Mouse (Mus musculus): Measurements from ENCODE around the gene Khnyn. TPM values are rescaled to one million over a fixed set of nuclear protein-coding genes. Genes with fewer than 3 reads are reported as not detected.

Khnyn gene
- polyA plus RNA-seq, 1 experiment, result 30.3 TPM

GRCm38 (mm10) chr14:55886571-55887382, 2.0 kb downstream of the Khnyn start:
- H3K4me1 ChIP-seq (ENCODE audit: control insufficient read depth, insufficient read depth, insufficient read length), result peaks cover 14% of the 10 kb centered on the region

DNA sequence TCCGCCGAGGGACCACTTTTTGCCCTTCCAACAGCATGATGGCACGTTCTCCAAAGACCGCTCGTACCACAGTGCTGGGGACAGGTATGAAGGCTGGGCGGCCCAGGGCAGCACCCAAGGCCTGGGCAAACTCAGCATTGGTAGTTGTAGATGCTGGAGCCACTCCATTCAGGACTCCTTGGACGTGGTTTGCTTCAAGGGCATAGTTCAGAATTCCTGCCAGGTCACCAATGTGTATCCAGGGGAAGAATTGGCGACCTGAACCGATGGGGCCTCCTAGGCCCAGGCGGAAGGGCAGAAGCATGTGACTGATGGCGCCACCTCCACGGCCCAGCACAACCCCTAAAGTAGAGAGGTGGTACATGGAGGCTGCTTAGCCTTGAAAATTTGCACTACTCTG, 12.9 kb downstream of the Khnyn start:
- no peak for DNase-seq (ENCODE audit: low read depth in 1 of 2, low spot score in 2 of 2)
- H3K27ac ChIP-seq (ENCODE audit: insufficient read depth, low read length), result no peak overlapping the region
- peaks cover 29% of the 10 kb centered on the region for H3K36me3 ChIP-seq (ENCODE audit: control insufficient read depth, insufficient read depth, low read length)
- WGBS, result 92% methylated on average over 12 of the region's 12 CpGs
- TF ChIP-seq POLR2A (IDR thresholded peaks at IDR 0.05; ENCODE audit: low read depth, low read length), result no peak
- no peak for TF ChIP-seq CTCF (IDR thresholded peaks at IDR 0.05; ENCODE audit: extremely low read depth, insufficient read depth, insufficient read length, insufficient replicate concordance)
- H3K27me3 ChIP-seq (ENCODE audit: control insufficient read depth, insufficient read depth, low read length), result no peaks in the 10 kb centered on the region
- peaks cover 5% of the 10 kb centered on the region; the same call in 1 of the 2 replicates for H3K4me1 ChIP-seq (ENCODE audit: control insufficient read depth, insufficient read depth, insufficient read length)
- H3K4me3 ChIP-seq (ENCODE audit: extremely low read depth, insufficient read depth, insufficient read length), result no peak overlapping the region

More at GRCm38 (mm10) chr14:55886571-55887382, 2.0 kb downstream of the Khnyn start:
- peak overlapping the region; percentile 67 for H3K27ac ChIP-seq (ENCODE audit: insufficient read depth, low read length)
- H3K4me3 ChIP-seq (ENCODE audit: extremely low read depth, insufficient read depth, insufficient read length), result peak overlapping the region; percentile 3; the same call in 1 of the 2 replicates
- WGBS, result 84% methylated on average over 24 of the region's 24 CpGs
- H3K36me3 ChIP-seq (ENCODE audit: control insufficient read depth, insufficient read depth, low read length), result peaks cover 33% of the 10 kb centered on the region
- no peaks in the 10 kb centered on the region for H3K27me3 ChIP-seq (ENCODE audit: control insufficient read depth, insufficient read depth, low read length)
- no peak for TF ChIP-seq POLR2A (IDR thresholded peaks at IDR 0.05; ENCODE audit: low read depth, low read length)
- no peak for TF ChIP-seq CTCF (IDR thresholded peaks at IDR 0.05; ENCODE audit: extremely low read depth, insufficient read depth, insufficient read length, insufficient replicate concordance)
- no peak for DNase-seq (ENCODE audit: low read depth in 1 of 2, low spot score in 2 of 2)

DNA sequence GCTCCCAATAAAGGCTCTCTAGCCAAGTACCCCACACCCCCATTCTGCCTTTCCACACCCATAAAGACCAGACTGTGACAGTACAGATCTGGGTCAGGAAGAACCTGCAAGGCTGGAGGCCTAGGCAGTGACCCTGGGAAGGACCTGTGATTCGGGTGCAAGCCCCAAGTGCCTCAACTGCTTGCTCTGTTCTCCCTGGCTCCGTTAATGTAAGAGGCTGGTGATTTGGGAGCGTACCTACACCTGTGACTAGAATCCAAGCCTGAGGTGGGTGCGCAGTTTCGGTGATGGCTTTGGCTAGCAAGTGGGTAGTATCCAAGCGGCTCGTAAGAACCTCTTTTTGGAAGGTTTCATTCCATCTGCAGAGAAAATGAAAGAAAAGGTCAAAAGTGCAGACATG, 14.2 kb downstream of the Khnyn start:
- TF ChIP-seq CTCF (IDR thresholded peaks at IDR 0.05; ENCODE audit: extremely low read depth, insufficient read depth, insufficient read length, insufficient replicate concordance) (no peak), POLR2A (IDR thresholded peaks at IDR 0.05; ENCODE audit: low read depth, low read length) (no peak)
- no peak for DNase-seq (ENCODE audit: low read depth in 1 of 2, low spot score in 2 of 2)
- no peak overlapping the region for H3K4me3 ChIP-seq (ENCODE audit: extremely low read depth, insufficient read depth, insufficient read length)
- no peaks in the 10 kb centered on the region for H3K27me3 ChIP-seq (ENCODE audit: control insufficient read depth, insufficient read depth, low read length)
- WGBS, result 90% methylated on average over 7 of the region's 7 CpGs
- H3K27ac ChIP-seq (ENCODE audit: insufficient read depth, low read length), result no peak overlapping the region
- peaks cover 5% of the 10 kb centered on the region; the same call in 1 of the 2 replicates for H3K4me1 ChIP-seq (ENCODE audit: control insufficient read depth, insufficient read depth, insufficient read length)
- H3K36me3 ChIP-seq (ENCODE audit: control insufficient read depth, insufficient read depth, low read length), result peaks cover 23% of the 10 kb centered on the region

DNA sequence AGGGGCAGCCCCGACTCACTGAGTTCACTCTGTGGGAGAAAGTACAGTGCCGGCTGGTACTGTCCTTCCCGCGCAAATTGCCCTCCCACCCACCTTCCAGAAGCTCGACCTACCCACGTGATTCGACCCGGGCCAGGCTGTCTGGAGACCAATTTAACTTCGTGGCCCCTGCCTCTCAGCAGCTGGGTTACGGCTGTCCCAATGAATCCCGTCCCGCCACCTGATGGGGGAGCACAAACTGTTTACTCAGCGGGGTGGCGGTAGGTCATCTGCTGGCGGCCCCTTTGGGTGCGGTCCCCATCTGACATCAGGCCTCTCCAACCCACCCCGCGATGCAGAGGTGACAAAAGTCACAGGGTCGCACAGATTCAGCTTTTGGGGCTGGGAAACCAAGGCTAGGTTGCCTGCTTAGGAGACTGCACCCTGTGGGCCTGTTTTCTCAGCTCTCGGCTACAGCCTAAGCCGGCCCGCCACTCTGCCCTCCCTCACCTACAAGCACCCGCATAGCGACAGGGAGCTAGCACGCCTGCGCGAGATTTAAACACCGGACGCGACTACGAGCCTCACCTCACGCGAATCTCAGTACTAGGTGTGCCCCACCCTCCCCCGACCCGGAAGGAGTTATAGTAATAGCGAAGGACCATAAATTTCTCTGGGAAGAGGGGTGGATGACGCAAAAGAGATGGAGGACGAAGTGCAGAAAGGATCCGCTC, 15.1 kb downstream of the Khnyn start, which contains the start of gene Sdr39u1:
Gene Sdr39u1, minus strand, starts transcription at position 593 of the 713 bp plus-strand sequence.
- peaks cover 14% of the 10 kb centered on the region for H3K36me3 ChIP-seq (ENCODE audit: control insufficient read depth, insufficient read depth, low read length)
- WGBS, result under 1% methylated on average over 39 of the region's 39 CpGs
- H3K4me3 ChIP-seq (ENCODE audit: extremely low read depth, insufficient read depth, insufficient read length), result peak within 1 kb of the TSS; percentile 71
- H3K27me3 ChIP-seq (ENCODE audit: control insufficient read depth, insufficient read depth, low read length), result no peaks in the 10 kb centered on the region
- TF ChIP-seq CTCF (IDR thresholded peaks at IDR 0.05; ENCODE audit: extremely low read depth, insufficient read depth, insufficient read length, insufficient replicate concordance), result no peak
- peak; percentile 80 for TF ChIP-seq POLR2A (IDR thresholded peaks at IDR 0.05; ENCODE audit: low read depth, low read length)
- peaks cover 5% of the 10 kb centered on the region; the same call in 1 of the 2 replicates for H3K4me1 ChIP-seq (ENCODE audit: control insufficient read depth, insufficient read depth, insufficient read length)
- peak; percentile 79 to 87 for DNase-seq (ENCODE audit: low read depth in 1 of 2, low spot score in 2 of 2)
- peak within 1 kb of the TSS; percentile 75 for H3K27ac ChIP-seq (ENCODE audit: insufficient read depth, low read length)

GRCm38 (mm10) chr14:55900414-55900755, 15.6 kb downstream of the Khnyn start:
- peak overlapping the region; percentile 75 for H3K27ac ChIP-seq (ENCODE audit: insufficient read depth, low read length)
- WGBS, result 6% methylated on average over 12 of the region's 12 CpGs

GRCm38 (mm10) chr14:55905518-55905917, 20.8 kb downstream of the Khnyn start:
- TF ChIP-seq CTCF (IDR thresholded peaks at IDR 0.05; ENCODE audit: extremely low read depth, insufficient read depth, insufficient read length, insufficient replicate concordance) (no peak), POLR2A (IDR thresholded peaks at IDR 0.05; ENCODE audit: low read depth, low read length) (no peak)
- H3K27me3 ChIP-seq (ENCODE audit: control insufficient read depth, insufficient read depth, low read length), result no peaks in the 10 kb centered on the region
- H3K36me3 ChIP-seq (ENCODE audit: control insufficient read depth, insufficient read depth, low read length), result no peaks in the 10 kb centered on the region
- H3K27ac ChIP-seq (ENCODE audit: insufficient read depth, low read length), result no peak overlapping the region
- 6% methylated on average over 1 of the region's 1 CpGs for WGBS
- no peak for DNase-seq (ENCODE audit: low read depth in 1 of 2, low spot score in 2 of 2)
- H3K4me1 ChIP-seq (ENCODE audit: control insufficient read depth, insufficient read depth, insufficient read length), result no peaks in the 10 kb centered on the region
- H3K4me3 ChIP-seq (ENCODE audit: extremely low read depth, insufficient read depth, insufficient read length), result no peak overlapping the region

More at GRCm38 (mm10) chr14:55900414-55900755, 15.6 kb downstream of the Khnyn start:
- Histone ChIP-seq H3K36me3 (ENCODE audit: control insufficient read depth, insufficient read depth, low read length) (peaks cover 8% of the 10 kb centered on the region), H3K4me1 (ENCODE audit: control insufficient read depth, insufficient read depth, insufficient read length) (peaks cover 5% of the 10 kb centered on the region; the same call in 1 of the 2 replicates), H3K27me3 (ENCODE audit: control insufficient read depth, insufficient read depth, low read length) (no peaks in the 10 kb centered on the region), H3K4me3 (ENCODE audit: extremely low read depth, insufficient read depth, insufficient read length) (peak overlapping the region; percentile 71)
- TF ChIP-seq CTCF (IDR thresholded peaks at IDR 0.05; ENCODE audit: extremely low read depth, insufficient read depth, insufficient read length, insufficient replicate concordance) (no peak), POLR2A (IDR thresholded peaks at IDR 0.05; ENCODE audit: low read depth, low read length) (no peak)
- DNase-seq (ENCODE audit: low read depth in 1 of 2, low spot score in 2 of 2), result no peak
